Mouse (Mus musculus): ENCODE results near the gene Gm21992.

Gm21992 gene

GRCm38 (mm10) chr19:4811063-4811908 lies at the start of gene Gm21992, which contains the start of gene Rbm14:
Gm21992 (minus strand) TSS chr19:4811612.
Rbm14 (minus strand) TSS chr19:4811634.
- TF ChIP-seq GATA4 (IDR thresholded peaks at IDR 0.05; ENCODE audit: insufficient replicate concordance, low read length): no peak

- TF ChIP-seq GATA4 (IDR thresholded peaks at IDR 0.05; ENCODE audit: insufficient replicate concordance, low read length): no peak
These were observed 47.7 kb upstream of the Gm21992 start for GRCm38 (mm10) chr19:4859081-4859480.

GRCm38 (mm10) chr19:4855951-4856350 lies 44.5 kb upstream of the Gm21992 start:
- TF ChIP-seq GATA4 (IDR thresholded peaks at IDR 0.05; ENCODE audit: insufficient replicate concordance, low read length): no peak

GRCm38 (mm10) chr19:4855470-4855820 lies 44.0 kb upstream of the Gm21992 start:
- TF ChIP-seq GATA4 (IDR thresholded peaks at IDR 0.05; ENCODE audit: insufficient replicate concordance, low read length): no peak

GRCm38 (mm10) chr19:4854552-4855469 lies 43.4 kb upstream of the Gm21992 start, which contains the start of gene Ctsf:
Ctsf (plus strand) TSS chr19:4855130.
- TF ChIP-seq GATA4 (IDR thresholded peaks at IDR 0.05; ENCODE audit: insufficient replicate concordance, low read length): peak; percentile 8; the same call in 1 of the 2 replicates

GRCm38 (mm10) chr19:4850281-4850680 lies 38.9 kb upstream of the Gm21992 start:
- no peak for TF ChIP-seq GATA4 (IDR thresholded peaks at IDR 0.05; ENCODE audit: insufficient replicate concordance, low read length)

GRCm38 (mm10) chr19:4849800-4850199 lies 38.4 kb upstream of the Gm21992 start:
- no peak for TF ChIP-seq GATA4 (IDR thresholded peaks at IDR 0.05; ENCODE audit: insufficient replicate concordance, low read length)

- no peak for TF ChIP-seq GATA4 (IDR thresholded peaks at IDR 0.05; ENCODE audit: insufficient replicate concordance, low read length)
These were observed 36.1 kb upstream of the Gm21992 start for GRCm38 (mm10) chr19:4847490-4847889.

- no peak for TF ChIP-seq GATA4 (IDR thresholded peaks at IDR 0.05; ENCODE audit: insufficient replicate concordance, low read length)
These were observed 34.4 kb upstream of the Gm21992 start for GRCm38 (mm10) chr19:4845846-4846245.

GRCm38 (mm10) chr19:4842611-4843010 lies 31.2 kb upstream of the Gm21992 start:
- TF ChIP-seq GATA4 (IDR thresholded peaks at IDR 0.05; ENCODE audit: insufficient replicate concordance, low read length): no peak

- TF ChIP-seq GATA4 (IDR thresholded peaks at IDR 0.05; ENCODE audit: insufficient replicate concordance, low read length): no peak
These were observed 29.4 kb upstream of the Gm21992 start for GRCm38 (mm10) chr19:4840848-4841247.

- no peak for TF ChIP-seq GATA4 (IDR thresholded peaks at IDR 0.05; ENCODE audit: insufficient replicate concordance, low read length)
These were observed 27.7 kb upstream of the Gm21992 start, which contains the start of the genes Ccs and Ccdc87 for GRCm38 (mm10) chr19:4839149-4839548. Ccs (minus strand) TSS chr19:4839332. Ccdc87 (plus strand) TSS chr19:4839366.

- no peak for TF ChIP-seq GATA4 (IDR thresholded peaks at IDR 0.05; ENCODE audit: insufficient replicate concordance, low read length)
These were observed 27.2 kb upstream of the Gm21992 start for GRCm38 (mm10) chr19:4838526-4839140.

- TF ChIP-seq GATA4 (IDR thresholded peaks at IDR 0.05; ENCODE audit: insufficient replicate concordance, low read length): no peak
These were observed 25.6 kb upstream of the Gm21992 start for GRCm38 (mm10) chr19:4837049-4837448.

GRCm38 (mm10) chr19:4836096-4836495 lies 24.7 kb upstream of the Gm21992 start:
- TF ChIP-seq GATA4 (IDR thresholded peaks at IDR 0.05; ENCODE audit: insufficient replicate concordance, low read length): no peak
